Mouse (Mus musculus) heart, adult 2 months (tissue): Measurements from ENCODE around the gene Ccr8.

Experiments
- CTCF ChIP-seq: fragments of 200-600 bp; IDR thresholded peaks from 2 replicates; pipeline ENCODE4 v1.8.1; 2022; ENCODE audit warnings: antibody characterized with exemption, mild to moderate bottlenecking, moderate library complexity
- EP300 ChIP-seq: fragments of 200-500 bp; IDR thresholded peaks from 2 replicates; pipeline ENCODE4 v1.6.1; 2011; ENCODE audit warnings: low read depth, low read length, control low read depth; ENCODE audit not compliant: insufficient read depth
- POLR2A ChIP-seq: fragments of 200-500 bp; IDR thresholded peaks from 2 replicates; pipeline ENCODE4 v1.6.1; 2011; ENCODE audit warnings: mild to moderate bottlenecking, low read depth, low read length, control low read depth; ENCODE audit not compliant: insufficient read depth

- peak; percentile 93 for TF ChIP-seq CTCF
- TF ChIP-seq EP300 = peak; percentile 59; the same call in 1 of the 2 replicates
- no peak for TF ChIP-seq POLR2A
Observed at GRCm38 (mm10) chr9:120140652-120141051, 48.7 kb downstream of the Ccr8 start.
